Mouse (Mus musculus) neural tube, embryonic 12.5 days (tissue): ENCODE data around the gene Nr3c2. TPM values are rescaled to one million over a fixed set of nuclear protein-coding genes. Genes with fewer than 3 reads are reported as not detected.

Source experiments
- ATAC-seq: fragments of 200-750 bp; cut with Nextera tagmentation; 2 replicates; pipeline ENCODE4 v1.8.0; 2017; ENCODE audit warnings: low read depth, mild to moderate bottlenecking, moderate TSS enrichment, moderate library complexity; ENCODE audit not compliant: low FRiP score
- H3K27ac ChIP-seq: fragments of 300-500 bp; sonication (generic); 2 replicates; pipeline ENCODE4 v1.5.1; 2016
- H3K27me3 ChIP-seq: fragments of 300-500 bp; sonication (generic); replicated peaks from 2 replicates; pipeline ENCODE4 v1.6.1; 2016; ENCODE audit warnings: mild to moderate bottlenecking
- H3K36me3 ChIP-seq: fragments of 300-500 bp; sonication (generic); 2 replicates; pipeline ENCODE4 v1.6.1; 2016; ENCODE audit warnings: mild to moderate bottlenecking
- H3K4me1 ChIP-seq: fragments of 300-500 bp; sonication (generic); 2 replicates; pipeline ENCODE4 v1.6.1; 2016
- H3K4me2 ChIP-seq: fragments of 300-500 bp; sonication (generic); replicated peaks from 2 replicates; pipeline ENCODE4 v1.6.1; 2016; ENCODE audit warnings: mild to moderate bottlenecking
- H3K4me3 ChIP-seq: fragments of 300-500 bp; sonication (generic); 2 replicates; pipeline ENCODE4 v1.5.1; 2016
- H3K9ac ChIP-seq: fragments of 300-500 bp; sonication (generic); 2 replicates; pipeline ENCODE4 v1.6.1; 2016; ENCODE audit warnings: mild to moderate bottlenecking
- H3K9me3 ChIP-seq: fragments of 300-500 bp; sonication (generic); 2 replicates; pipeline ENCODE4 v1.6.1; 2016; ENCODE audit warnings: mild to moderate bottlenecking
- WGBS: fragments of 180-500 bp; shearing (Covaris S2); methylation state at CpG from one replicate; pipeline ENCODE4 v1.1.7; 2016; 5-methylcytosine and 5-hydroxymethylcytosine counted together
- polyA plus RNA-seq: library from polyadenylated mRNA; unstranded; fragments of >200 nt; fragmentation: Nextera tagmentation; extraction: Ambion mirVana; gene quantifications from 2 replicates; pipeline ENCODE4 v1.2.1, GENCODE M21; 2016

The Nr3c2 gene
- polyA plus RNA-seq, 1 experiment from 2014 or later: 2.0 TPM

DNA sequence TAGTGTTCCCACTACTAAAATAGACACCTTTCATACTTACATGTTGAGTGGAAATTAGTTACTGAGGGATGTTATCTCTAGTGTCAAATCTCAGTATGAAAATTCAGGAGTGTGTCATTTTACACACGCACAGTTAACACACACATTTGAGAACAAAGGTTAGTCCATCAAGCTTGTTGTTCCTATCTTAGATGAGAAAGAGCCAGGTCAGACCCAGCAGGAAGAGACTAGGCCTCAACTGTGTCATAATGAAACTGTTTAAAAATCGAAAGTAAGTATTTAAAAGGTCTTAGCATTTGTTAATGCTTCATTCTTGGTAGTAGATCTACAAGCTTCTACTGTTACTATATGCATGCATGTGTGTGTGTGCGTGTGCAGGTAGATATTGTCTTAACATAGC, 310.1 kb downstream of the Nr3c2 start:
- Histone ChIP-seq H3K9me3 (no peaks in the 10 kb centered on the region), H3K36me3 (no peaks in the 10 kb centered on the region), H3K9ac (no peak overlapping the region), H3K27ac (no peak overlapping the region), H3K4me2 (no peak overlapping the region), H3K27me3 (no peaks in the 10 kb centered on the region), H3K4me1 (no peaks in the 10 kb centered on the region), H3K4me3 (no peak overlapping the region)
- 92% methylated on average over 3 of the region's 3 CpGs for WGBS
- ATAC-seq: no peak

DNA sequence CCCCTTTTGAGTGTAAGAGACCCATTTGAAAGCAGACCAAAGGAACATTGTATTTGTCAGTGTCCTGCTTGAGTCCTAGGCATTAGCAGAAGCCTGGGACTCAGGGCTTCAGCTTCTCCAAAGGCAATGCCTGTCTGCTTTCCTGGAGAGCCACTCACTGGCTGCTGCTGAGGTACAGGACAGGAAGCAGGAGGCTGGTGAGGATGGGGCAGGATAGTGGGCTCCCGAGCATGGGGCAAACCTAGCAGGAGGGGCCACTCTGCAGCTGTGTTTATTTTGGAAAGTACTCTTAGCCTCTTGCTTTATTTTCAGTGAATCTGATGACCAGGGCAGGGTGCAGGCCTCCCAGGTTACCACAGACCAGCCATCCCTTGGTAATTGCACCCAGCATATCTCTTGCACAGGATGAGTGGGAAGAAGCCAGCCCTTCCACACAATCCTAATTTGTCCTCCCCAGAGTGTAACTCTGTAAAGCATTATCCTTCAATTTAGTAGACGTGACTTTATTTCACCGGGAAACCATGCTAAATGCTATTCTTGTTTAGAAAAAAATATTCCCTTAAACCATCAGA, 314.7 kb downstream of the Nr3c2 start:
- no peak for ATAC-seq

DNA sequence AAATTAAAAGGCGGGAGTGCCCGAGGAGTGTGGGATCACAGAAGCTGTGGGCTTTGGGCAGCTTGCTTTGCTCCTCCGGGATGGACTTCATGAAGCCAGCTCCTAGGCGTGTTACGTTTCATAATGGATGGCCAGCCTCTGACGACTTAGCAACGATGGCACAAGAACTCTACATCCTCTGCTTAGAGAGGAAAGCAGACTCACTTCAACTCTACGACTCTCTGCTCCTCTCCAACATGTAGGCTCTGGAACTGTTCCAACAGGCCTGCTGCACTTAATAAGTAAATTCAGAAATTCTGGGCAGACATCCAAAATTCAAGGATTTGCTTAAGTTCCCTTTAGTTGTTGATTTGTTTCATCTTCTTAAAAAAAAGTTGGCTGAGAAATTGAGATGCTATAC, 315.4 kb downstream of the Nr3c2 start:
- ATAC-seq: no peak
- Histone ChIP-seq H3K9ac (no peak overlapping the region), H3K4me2 (no peak overlapping the region), H3K9me3 (no peaks in the 10 kb centered on the region), H3K4me3 (no peak overlapping the region), H3K27ac (no peak overlapping the region), H3K4me1 (no peaks in the 10 kb centered on the region), H3K27me3 (no peaks in the 10 kb centered on the region), H3K36me3 (no peaks in the 10 kb centered on the region)
- 85% methylated on average over 8 of the region's 8 CpGs for WGBS

More for the DNA sequence above, 314.7 kb downstream of the Nr3c2 start:
- Histone ChIP-seq H3K36me3 (no peaks in the 10 kb centered on the region), H3K27me3 (no peaks in the 10 kb centered on the region), H3K27ac (no peak overlapping the region), H3K4me1 (no peaks in the 10 kb centered on the region), H3K9me3 (no peaks in the 10 kb centered on the region), H3K9ac (no peak overlapping the region), H3K4me3 (no peak overlapping the region), H3K4me2 (no peak overlapping the region)
- WGBS: 78% methylated on average over 3 of the region's 3 CpGs

DNA sequence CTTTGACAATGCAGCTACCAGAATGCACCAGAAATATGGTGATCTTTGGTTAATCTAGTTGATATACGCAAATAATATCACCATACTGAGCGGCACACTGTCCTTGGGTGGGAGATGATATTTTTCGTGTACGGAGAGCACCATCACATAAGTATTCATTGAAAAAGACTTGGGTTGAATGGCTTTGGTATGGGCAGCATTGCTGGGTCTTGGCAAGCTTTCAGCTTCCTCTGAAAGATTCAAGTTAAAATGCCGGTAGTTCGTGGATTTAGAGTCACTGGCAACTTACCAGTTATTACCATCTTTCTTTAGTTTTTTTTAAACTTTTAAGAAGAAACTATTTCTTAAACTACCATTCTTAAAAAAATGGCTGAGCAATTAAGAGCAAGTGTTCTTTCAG, 315.9 kb downstream of the Nr3c2 start:
- no peak overlapping the region for H3K27ac ChIP-seq
- H3K4me3 ChIP-seq: no peak overlapping the region
- WGBS: 93% methylated on average over 6 of the region's 6 CpGs
- no peaks in the 10 kb centered on the region for H3K36me3 ChIP-seq
- no peaks in the 10 kb centered on the region for H3K4me1 ChIP-seq
- H3K9ac ChIP-seq: no peak overlapping the region
- no peaks in the 10 kb centered on the region for H3K27me3 ChIP-seq
- no peak for ATAC-seq
- no peak overlapping the region for H3K4me2 ChIP-seq
- no peaks in the 10 kb centered on the region for H3K9me3 ChIP-seq

DNA sequence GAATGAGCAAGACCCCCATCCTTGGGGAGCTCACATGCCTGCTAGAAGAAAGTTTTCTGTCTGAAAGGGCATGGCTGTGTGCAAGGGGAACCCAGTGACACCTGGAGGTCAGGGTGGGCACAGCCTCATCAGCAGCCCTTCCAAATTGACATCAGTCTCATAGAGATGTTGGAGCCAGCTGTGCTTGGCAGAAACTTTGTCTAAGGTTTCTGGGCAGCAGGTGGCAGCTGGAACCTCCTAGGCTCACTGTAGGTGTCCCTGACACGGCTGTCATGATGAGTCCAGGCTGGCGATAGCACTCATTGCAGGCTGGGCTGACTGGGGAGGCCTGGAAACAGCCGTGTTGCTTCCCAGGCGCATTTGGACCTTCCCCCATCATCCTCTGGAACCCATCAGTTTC, 323.9 kb downstream of the Nr3c2 start:
- Histone ChIP-seq H3K4me2 (no peak overlapping the region), H3K36me3 (no peaks in the 10 kb centered on the region), H3K27me3 (no peaks in the 10 kb centered on the region), H3K4me1 (no peaks in the 10 kb centered on the region), H3K9me3 (no peaks in the 10 kb centered on the region), H3K4me3 (no peak overlapping the region), H3K9ac (no peak overlapping the region), H3K27ac (no peak overlapping the region)
- ATAC-seq: no peak
- WGBS: 78% methylated on average over 4 of the region's 4 CpGs

DNA sequence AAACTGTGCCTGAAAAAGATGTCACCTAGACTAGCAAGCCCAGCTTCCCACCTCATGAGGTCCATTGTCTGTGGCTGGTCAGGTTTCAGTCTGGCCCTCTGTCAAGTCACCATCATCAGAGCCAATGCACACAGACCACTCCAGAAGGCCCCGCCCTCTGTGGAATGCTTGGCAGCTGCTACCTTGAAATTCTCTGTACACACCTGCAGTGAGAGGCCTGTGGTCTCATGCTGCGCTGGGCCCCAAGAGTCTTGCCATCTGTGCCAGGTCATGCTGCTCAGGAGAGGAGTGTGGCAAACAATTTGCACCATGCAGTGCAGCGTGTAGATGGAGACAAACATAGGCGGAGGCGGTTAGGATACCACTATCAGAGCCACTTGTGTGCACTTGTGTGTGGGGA, 328.5 kb downstream of the Nr3c2 start:
- 89% methylated on average over 5 of the region's 5 CpGs for WGBS
- H3K27ac ChIP-seq: no peak overlapping the region
- no peaks in the 10 kb centered on the region for H3K27me3 ChIP-seq
- no peaks in the 10 kb centered on the region for H3K9me3 ChIP-seq
- no peaks in the 10 kb centered on the region for H3K36me3 ChIP-seq
- ATAC-seq: no peak
- H3K4me1 ChIP-seq: no peaks in the 10 kb centered on the region
- H3K4me3 ChIP-seq: no peak overlapping the region
- H3K9ac ChIP-seq: no peak overlapping the region
- no peak overlapping the region for H3K4me2 ChIP-seq

DNA sequence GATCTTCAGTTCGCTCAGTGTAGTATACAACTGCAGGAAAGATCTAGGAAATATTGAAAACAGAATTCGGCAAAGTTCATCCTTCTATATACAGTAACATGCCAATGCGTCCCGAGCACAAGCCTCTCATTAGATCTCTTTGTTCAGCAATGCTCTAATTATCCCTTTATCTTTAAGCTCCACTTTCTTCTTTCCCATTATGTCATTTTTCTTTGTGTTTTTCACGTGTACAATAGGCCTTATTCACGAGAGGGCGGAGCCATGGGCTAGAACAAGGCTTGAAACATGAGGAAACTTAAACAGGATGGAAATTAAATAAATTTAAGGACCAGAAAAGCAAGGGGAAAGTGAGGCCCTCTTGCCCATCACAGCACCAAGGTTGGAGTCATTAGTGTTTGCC, 329.4 kb downstream of the Nr3c2 start:
- H3K27me3 ChIP-seq: no peaks in the 10 kb centered on the region
- no peak overlapping the region for H3K4me3 ChIP-seq

DNA sequence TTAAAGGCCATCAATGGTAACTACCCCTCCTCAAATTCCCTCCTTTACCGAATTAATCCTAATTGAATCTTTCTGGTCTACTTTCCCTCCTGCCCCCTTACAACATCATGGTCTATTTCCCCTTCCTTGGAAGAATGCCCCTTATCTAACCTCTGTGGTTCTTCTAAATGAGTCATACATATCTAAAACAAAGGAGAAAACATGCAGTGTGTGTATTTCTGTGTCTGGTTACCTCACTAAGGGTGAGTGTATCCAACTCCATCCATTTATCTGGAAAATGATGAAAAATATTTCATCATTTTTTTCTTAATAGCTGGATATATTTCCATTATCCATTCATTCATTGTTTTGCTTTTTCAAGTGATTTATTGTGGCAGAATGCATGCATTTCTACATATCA, 332.0 kb downstream of the Nr3c2 start:
- H3K9ac ChIP-seq: no peak overlapping the region
- 95% methylated on average over 1 of the region's 1 CpGs for WGBS
- H3K4me2 ChIP-seq: no peak overlapping the region
- H3K27ac ChIP-seq: no peak overlapping the region
- H3K9me3 ChIP-seq: no peaks in the 10 kb centered on the region
- no peaks in the 10 kb centered on the region for H3K4me1 ChIP-seq
- no peaks in the 10 kb centered on the region for H3K27me3 ChIP-seq
- ATAC-seq: no peak
- H3K4me3 ChIP-seq: no peak overlapping the region
- H3K36me3 ChIP-seq: no peaks in the 10 kb centered on the region

More for the DNA sequence above, 329.4 kb downstream of the Nr3c2 start:
- Histone ChIP-seq H3K36me3 (no peaks in the 10 kb centered on the region), H3K27ac (no peak overlapping the region), H3K9me3 (no peaks in the 10 kb centered on the region), H3K4me2 (no peak overlapping the region), H3K4me1 (no peaks in the 10 kb centered on the region), H3K9ac (no peak overlapping the region)
- no peak for ATAC-seq
- 82% methylated on average over 7 of the region's 7 CpGs for WGBS

DNA sequence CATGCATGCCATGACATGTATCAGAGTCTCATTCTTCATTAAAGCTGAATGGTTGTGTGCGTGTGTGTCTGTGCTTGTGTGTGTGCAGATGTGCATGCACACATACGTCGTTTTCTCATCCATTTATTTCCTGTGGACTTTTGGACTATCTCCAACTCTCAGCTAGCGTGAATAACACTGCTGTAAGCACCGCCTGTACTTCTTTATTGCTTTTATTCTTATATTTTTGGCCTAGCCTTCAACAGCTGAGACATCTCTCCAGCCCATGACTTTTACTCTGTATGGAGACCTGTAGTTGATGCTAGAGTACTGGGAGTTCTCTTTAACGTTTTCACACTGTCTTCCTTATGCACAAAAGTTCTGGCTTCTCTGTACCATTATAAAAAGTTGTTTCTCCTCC, 332.6 kb downstream of the Nr3c2 start:
- H3K27me3 ChIP-seq: no peaks in the 10 kb centered on the region
- 83% methylated on average over 6 of the region's 6 CpGs for WGBS

DNA sequence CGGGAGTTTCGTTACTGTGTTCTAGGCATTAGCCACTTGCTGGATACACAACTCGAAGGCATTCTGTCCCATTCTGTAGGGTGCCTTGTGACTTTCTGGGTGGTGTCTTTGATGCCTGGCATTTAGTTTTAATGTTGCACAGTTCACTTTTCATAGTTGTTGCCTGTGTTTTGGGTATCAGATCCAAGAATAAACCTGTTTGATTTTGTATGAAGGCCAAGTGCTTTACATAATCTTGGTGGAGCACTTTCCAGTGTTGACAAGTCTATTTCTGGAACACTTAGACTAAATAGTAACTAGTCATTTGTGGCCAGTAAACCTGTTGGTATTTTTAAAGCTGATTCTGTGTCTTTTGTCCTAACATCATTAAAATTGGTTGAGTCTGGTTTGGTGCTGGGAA, 333.2 kb downstream of the Nr3c2 start:
- no peak overlapping the region for H3K9ac ChIP-seq
- no peak for ATAC-seq
- H3K27me3 ChIP-seq: no peaks in the 10 kb centered on the region
- no peak overlapping the region for H3K4me3 ChIP-seq
- 95% methylated on average over 3 of the region's 3 CpGs for WGBS
- H3K27ac ChIP-seq: no peak overlapping the region
- no peaks in the 10 kb centered on the region for H3K9me3 ChIP-seq
- H3K36me3 ChIP-seq: no peaks in the 10 kb centered on the region
- no peaks in the 10 kb centered on the region for H3K4me1 ChIP-seq
- H3K4me2 ChIP-seq: no peak overlapping the region

More for the DNA sequence above, 332.6 kb downstream of the Nr3c2 start:
- Histone ChIP-seq H3K4me1 (no peaks in the 10 kb centered on the region), H3K4me2 (no peak overlapping the region), H3K9ac (no peak overlapping the region), H3K27ac (no peak overlapping the region), H3K36me3 (no peaks in the 10 kb centered on the region), H3K9me3 (no peaks in the 10 kb centered on the region), H3K4me3 (no peak overlapping the region)
- no peak for ATAC-seq

DNA sequence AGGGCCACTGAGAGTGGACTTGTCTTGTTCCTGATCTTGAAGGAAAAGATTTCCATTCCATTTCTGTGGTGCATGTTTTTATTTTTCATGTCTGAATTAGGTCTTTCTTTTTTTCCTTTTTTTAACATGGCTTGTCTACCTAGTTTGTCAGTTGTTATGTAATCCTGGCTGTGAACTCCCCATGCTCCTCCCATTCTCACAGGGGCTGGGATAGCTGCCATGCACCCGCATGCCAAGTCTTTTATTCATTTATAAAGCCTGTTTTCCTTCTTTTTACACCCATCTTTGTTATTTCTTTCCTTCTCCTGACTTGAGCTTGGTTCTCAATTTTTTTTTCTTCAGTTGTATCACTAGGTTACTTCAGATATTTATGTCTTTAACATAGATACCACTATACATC, 337.5 kb downstream of the Nr3c2 start:
- H3K27me3 ChIP-seq: no peaks in the 10 kb centered on the region
- H3K4me3 ChIP-seq: no peak overlapping the region
- H3K9ac ChIP-seq: no peak overlapping the region
- 85% methylated on average over 1 of the region's 1 CpGs for WGBS
- no peak overlapping the region for H3K4me2 ChIP-seq
- ATAC-seq: no peak
- no peaks in the 10 kb centered on the region for H3K9me3 ChIP-seq
- no peak overlapping the region for H3K27ac ChIP-seq
- H3K4me1 ChIP-seq: no peaks in the 10 kb centered on the region
- no peaks in the 10 kb centered on the region for H3K36me3 ChIP-seq

DNA sequence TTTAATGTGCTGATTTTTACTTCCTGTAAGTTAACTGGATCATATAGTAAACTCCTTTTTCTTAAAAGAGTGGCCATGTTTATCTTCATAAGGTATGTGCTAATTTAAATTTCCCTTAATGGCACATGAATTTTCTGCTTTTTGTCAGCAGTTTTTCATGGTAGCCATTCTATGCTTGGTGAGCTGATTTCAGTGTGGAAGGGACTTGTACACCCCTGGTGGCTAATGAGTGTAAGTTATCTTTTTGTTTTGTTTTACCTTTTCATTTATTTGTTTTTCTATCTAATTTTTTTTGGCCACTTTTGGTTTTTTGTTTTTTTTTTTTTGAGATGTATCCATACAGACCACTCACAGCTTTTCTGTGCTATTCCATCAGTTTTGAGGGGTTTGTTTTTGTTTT, 340.2 kb downstream of the Nr3c2 start:
- Histone ChIP-seq H3K27ac (no peak overlapping the region), H3K27me3 (no peaks in the 10 kb centered on the region), H3K9me3 (no peaks in the 10 kb centered on the region), H3K9ac (no peak overlapping the region), H3K4me2 (no peak overlapping the region), H3K4me3 (no peak overlapping the region), H3K4me1 (no peaks in the 10 kb centered on the region), H3K36me3 (no peaks in the 10 kb centered on the region)
- no peak for ATAC-seq

DNA sequence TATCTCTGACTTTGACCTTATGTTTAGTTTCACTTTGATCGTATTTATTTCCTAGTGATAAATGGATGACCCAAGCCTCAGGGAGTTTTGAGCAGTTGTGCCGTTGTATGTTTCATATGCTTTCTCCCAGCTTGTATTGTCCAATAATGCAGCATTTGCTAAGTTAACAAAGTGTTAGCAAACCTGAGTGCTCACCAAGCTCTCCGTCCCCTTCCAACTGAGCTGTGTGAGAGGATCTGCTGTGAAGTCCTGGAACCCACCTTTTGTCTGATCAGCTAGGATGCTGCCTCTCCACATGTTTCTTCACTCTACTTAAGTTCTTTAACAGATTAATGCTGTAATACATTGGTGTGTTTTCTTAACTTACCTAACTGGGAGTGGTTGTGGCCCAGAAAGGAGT, 342.1 kb downstream of the Nr3c2 start:
- WGBS: 88% methylated on average over 3 of the region's 3 CpGs
- H3K4me3 ChIP-seq: no peak overlapping the region
- H3K9me3 ChIP-seq: no peaks in the 10 kb centered on the region
- H3K27me3 ChIP-seq: no peaks in the 10 kb centered on the region
- no peak overlapping the region for H3K27ac ChIP-seq
- no peak overlapping the region for H3K9ac ChIP-seq
- H3K36me3 ChIP-seq: no peaks in the 10 kb centered on the region
- ATAC-seq: no peak
- H3K4me1 ChIP-seq: no peaks in the 10 kb centered on the region
- H3K4me2 ChIP-seq: no peak overlapping the region
